Mouse (Mus musculus) bone marrow macrophage, adult 2 months (primary cell): Measurements from ENCODE around the gene Hus1b.

Source experiments
- CTCF ChIP-seq: IDR thresholded peaks from 2 replicates; pipeline ENCODE4 v1.5.1; 2012; ENCODE audit warnings: low read depth, mild to moderate bottlenecking, low read length, moderate library complexity
- POLR2A ChIP-seq: IDR thresholded peaks from 2 replicates; pipeline ENCODE4 v1.6.1; 2012; ENCODE audit warnings: mild to moderate bottlenecking, low read depth, low read length, borderline replicate concordance

GRCm38 (mm10) chr13:30989710-30990109, 42.2 kb upstream of the Hus1b start:
- TF ChIP-seq CTCF (no peak), POLR2A (no peak)
